Comparison of ENCODE assay signal across 18 mouse cellular contexts in the genomic region with DNA sequence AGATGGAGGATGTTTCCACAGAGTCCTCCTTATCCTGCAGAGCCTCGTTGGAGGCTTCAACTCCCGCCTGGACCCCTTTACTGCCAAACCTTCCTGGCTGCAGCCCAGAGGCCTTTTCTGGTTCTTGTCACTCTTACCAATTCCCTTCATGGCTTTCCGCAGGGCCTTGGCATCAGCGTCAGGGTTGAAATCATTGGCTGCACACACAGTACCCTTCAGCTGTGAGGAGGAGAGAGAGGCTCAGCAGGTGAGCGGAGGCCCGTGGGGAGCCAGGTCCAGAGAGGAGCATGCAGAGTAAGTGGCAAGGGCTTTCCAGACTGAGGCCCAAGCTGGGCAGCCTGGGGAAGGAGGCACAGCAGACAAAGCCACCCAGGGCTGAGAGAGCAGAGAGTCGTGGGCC. TPM values are rescaled to one million over a fixed set of nuclear protein-coding genes. Genes with fewer than 3 reads are reported as not detected.
DNase-seq lines count a peak whose midpoint lies in the region; TF ChIP-seq lines count a peak whose summit lies in the region.
"Had no signal": no experiment of that assay in that cellular context is flagged by ENCODE, and none has a peak within 500 bp of the region (broad histone marks: within the 10 kb centered on the region; RNA-seq: fewer than 3 reads in every experiment).

No protein-coding gene starts in this region.

- DNase-seq in gastrocnemius, adult 2 months, result peak; percentile 64
- no peak for DNase-seq in gastrocnemius, adult 8-10 months (ENCODE audit: low spot score in 2 of 2)
- peak; percentile 35 to 61 for DNase-seq in layer of hippocampus, postnatal 10 days (ENCODE audit: low spot score in 2 of 2)
- no peak for DNase-seq in layer of hippocampus, adult 8-10 months (ENCODE audit: low spot score in 2 of 2)
- DNase-seq in cerebellum, adult 11 months, result peak; percentile 30
- DNase-seq in cerebellum, adult 9-11 months, result peak; percentile 66
- DNase-seq in yolk sac, embryonic 10.5 days (ENCODE audit: low spot score), result no peak
- DNase-seq in testis, postnatal 14 days (ENCODE audit: low spot score), result no peak
- DNase-seq: adrenal gland, postnatal 14 days; B cell, adult 2 months; heart, postnatal 14 days; kidney, adult 8-10 months; kidney, postnatal 36 days; liver, embryonic 13.5 days; spleen, adult 18-20 months had no signal

- no peak overlapping the region for H3K27ac ChIP-seq in gastrocnemius, adult 2 months
- H3K27ac ChIP-seq: liver, embryonic 13.5 days; lung, embryonic 15.5 days; midbrain, embryonic 13.5 days; stomach, embryonic 15.5 days had no signal

- H3K4me3 ChIP-seq in gastrocnemius, adult 2 months, result no peak overlapping the region
- H3K4me3 ChIP-seq: liver, embryonic 13.5 days; lung, embryonic 15.5 days; midbrain, embryonic 13.5 days; stomach, embryonic 15.5 days had no signal

- intact Hi-C loops in gastrocnemius, adult 2 months (cut with DNase I), result no loop called here

- no peak for TF ChIP-seq CTCF in gastrocnemius, adult 2 months (IDR thresholded peaks at IDR 0.05)

RNA-seq across cellular contexts. Expression of gene Tnip1, which starts 33.5 kb away (rescaled TPM):
- total RNA-seq in gastrocnemius, adult 2 months (2021), result 10 to 100 TPM; 29.8 to 31.7 TPM
- total RNA-seq in gastrocnemius, adult 8-10 months (2022), result 10 to 100 TPM; 33.2 to 42.3 (median 37.1) TPM
- 10 to 100 TPM; 29.0 to 32.2 TPM for total RNA-seq in layer of hippocampus, postnatal 10 days (2021)
- total RNA-seq in layer of hippocampus, adult 8-10 months (2022), result 10 to 100 TPM; 31.4 to 34.3 (median 33.9) TPM

RNA-seq across cellular contexts. Expression of gene Anxa6, which starts 37.1 kb away (rescaled TPM):
- total RNA-seq in gastrocnemius, adult 2 months (2021), result 100 to 1,000 TPM; 166 to 187 TPM
- 100 to 1,000 TPM; 160 to 179 (median 170) TPM for total RNA-seq in gastrocnemius, adult 8-10 months (2022)
- total RNA-seq in layer of hippocampus, postnatal 10 days (2021), result 10 to 100 TPM; 88.4 to 88.7 TPM
- 10 to 100 TPM; 85.6 to 95.3 (median 89.4) TPM for total RNA-seq in layer of hippocampus, adult 8-10 months (2022)

Comparison
In these comparisons a context has a peak if more than half of its experiments do, and no peak if none do; other contexts are left out.
1. DNase-seq: peak in gastrocnemius, adult 2 months (single experiment), layer of hippocampus, postnatal 10 days (2 of 2), cerebellum, adult 11 months (single experiment) and cerebellum, adult 9-11 months (single experiment); none in gastrocnemius, adult 8-10 months (0 of 2), layer of hippocampus, adult 8-10 months (0 of 2), yolk sac, embryonic 10.5 days (single experiment) and testis, postnatal 14 days (single experiment).